Mouse (Mus musculus): ENCODE data around the gene Cartpt. TPM values are rescaled to one million over a fixed set of nuclear protein-coding genes. Genes with fewer than 3 reads are reported as not detected.
"Not testable (repeated sequence)": the region's sequence is repeated elsewhere in the genome, so short reads cannot be mapped to it uniquely, and the experiment has no call there.

Gene Cartpt
- total and polyA plus RNA-seq, 2 experiments from 2014 or later = 18.8 to 43.3 TPM

- no peaks in the 10 kb centered on the region for H3K9me3 ChIP-seq (ENCODE audit: low read length)
- no peak overlapping the region for H3K4me3 ChIP-seq (ENCODE audit: low read length)
- 75% methylated on average over 6 of the region's 6 CpGs for WGBS
- no peaks in the 10 kb centered on the region for H3K27me3 ChIP-seq (ENCODE audit: insufficient read depth, low read length)
- no peak for TF ChIP-seq CTCF (IDR thresholded peaks at IDR 0.05; ENCODE audit: low read depth)
- H3K4me2 ChIP-seq (ENCODE audit: low read depth, low read length) = no peak overlapping the region
- ATAC-seq (no peak), DNase-seq (ENCODE audit: low spot score) (no peak)
- no peak overlapping the region for H3K9ac ChIP-seq (replicated peaks; ENCODE audit: low read length)
- H3K4me1 ChIP-seq (ENCODE audit: insufficient read depth, low read length) = no peaks in the 10 kb centered on the region
- H3K27ac ChIP-seq = no peak overlapping the region
- H3K36me3 ChIP-seq (ENCODE audit: insufficient read depth, low read length) = no peaks in the 10 kb centered on the region
These were observed 15.3 kb downstream of the Cartpt start for GRCm38 (mm10) chr13:99885636-99886035.

DNA sequence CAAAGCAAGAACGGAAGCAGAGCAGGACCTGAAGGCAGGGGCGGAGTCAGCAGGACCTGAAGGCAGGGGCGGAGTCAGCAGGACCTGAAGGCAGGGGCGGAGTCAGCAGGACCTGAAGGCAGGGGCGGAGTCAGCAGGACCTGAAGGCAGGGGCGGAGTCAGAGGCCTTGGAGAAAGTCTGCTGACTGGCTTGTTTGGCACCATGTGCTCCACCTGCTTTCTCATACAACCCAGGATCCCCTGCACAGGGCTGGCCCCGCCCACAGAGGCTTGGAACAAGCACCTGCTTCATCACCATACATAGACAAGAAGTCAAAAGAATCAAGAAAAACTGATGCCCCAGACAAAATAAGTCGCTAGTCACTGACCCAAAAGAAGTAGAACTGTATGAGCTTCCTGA is 19.1 kb downstream of the Cartpt start:
- H3K27me3 ChIP-seq (ENCODE audit: insufficient read depth, low read length); H3K4me2 ChIP-seq (ENCODE audit: low read depth, low read length); H3K4me3 ChIP-seq (ENCODE audit: low read length); H3K4me1 ChIP-seq (ENCODE audit: insufficient read depth, low read length); H3K9me3 ChIP-seq (ENCODE audit: low read length); H3K9ac ChIP-seq (replicated peaks; ENCODE audit: low read length); ATAC-seq; H3K27ac ChIP-seq; H3K36me3 ChIP-seq (ENCODE audit: insufficient read depth, low read length); DNase-seq (ENCODE audit: low spot score): not testable (repeated sequence)
- 77% methylated on average over 8 of the region's 8 CpGs for WGBS

DNA sequence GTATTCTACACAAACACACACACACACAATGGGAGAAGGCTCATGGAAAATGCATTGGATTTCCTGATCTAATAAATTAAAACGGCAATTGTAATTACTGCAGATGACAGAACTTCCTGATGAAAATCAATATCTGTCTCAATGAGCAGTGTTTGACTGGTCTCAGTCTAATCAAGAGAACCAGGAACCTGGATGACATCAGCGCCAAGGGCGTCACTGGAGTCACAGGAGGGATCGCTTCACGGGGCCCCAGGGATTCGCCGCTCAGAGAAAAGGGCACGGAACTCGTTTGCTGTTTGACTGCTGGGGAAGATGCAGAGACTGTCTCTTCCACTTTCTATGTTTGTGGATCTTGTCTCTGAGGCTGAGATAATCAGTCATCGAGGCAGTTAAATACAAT is 21.2 kb downstream of the Cartpt start:
- no peak for TF ChIP-seq CTCF (IDR thresholded peaks at IDR 0.05; ENCODE audit: low read depth)
- Histone ChIP-seq H3K4me2 (ENCODE audit: low read depth, low read length) (no peak overlapping the region), H3K27ac (no peak overlapping the region), H3K4me1 (ENCODE audit: insufficient read depth, low read length) (no peaks in the 10 kb centered on the region), H3K9ac (replicated peaks; ENCODE audit: low read length) (no peak overlapping the region), H3K36me3 (ENCODE audit: insufficient read depth, low read length) (no peaks in the 10 kb centered on the region), H3K4me3 (ENCODE audit: low read length) (no peak overlapping the region), H3K27me3 (ENCODE audit: insufficient read depth, low read length) (no peaks in the 10 kb centered on the region), H3K9me3 (ENCODE audit: low read length) (no peaks in the 10 kb centered on the region)
- 61% methylated on average over 10 of the region's 10 CpGs for WGBS
- ATAC-seq = no peak
- DNase-seq (ENCODE audit: low spot score) = no peak

GRCm38 (mm10) chr13:99872059-99872458 is 28.8 kb downstream of the Cartpt start:
- H3K4me2 ChIP-seq (ENCODE audit: low read depth, low read length) = no peak overlapping the region
- H3K27ac ChIP-seq = no peak overlapping the region
- DNase-seq (ENCODE audit: low spot score) (no peak), ATAC-seq (no peak)
- no peaks in the 10 kb centered on the region for H3K9me3 ChIP-seq (ENCODE audit: low read length)
- no peak overlapping the region for H3K4me3 ChIP-seq (ENCODE audit: low read length)
- H3K27me3 ChIP-seq (ENCODE audit: insufficient read depth, low read length) = no peaks in the 10 kb centered on the region
- H3K4me1 ChIP-seq (ENCODE audit: insufficient read depth, low read length) = no peaks in the 10 kb centered on the region
- TF ChIP-seq CTCF (IDR thresholded peaks at IDR 0.05; ENCODE audit: low read depth) = peak; percentile 24
- H3K9ac ChIP-seq (replicated peaks; ENCODE audit: low read length) = no peak overlapping the region
- H3K36me3 ChIP-seq (ENCODE audit: insufficient read depth, low read length) = no peaks in the 10 kb centered on the region
- WGBS = 79% methylated on average over 1 of the region's 1 CpGs

GRCm38 (mm10) chr13:99868438-99868837 is 32.5 kb downstream of the Cartpt start:
- H3K27me3 ChIP-seq (ENCODE audit: insufficient read depth, low read length) = no peaks in the 10 kb centered on the region
- no peak overlapping the region for H3K4me2 ChIP-seq (ENCODE audit: low read depth, low read length)
- no peaks in the 10 kb centered on the region for H3K9me3 ChIP-seq (ENCODE audit: low read length)
- DNase-seq (ENCODE audit: low spot score) = no peak
- peak; percentile 15; the same call in 1 of the 2 replicates for TF ChIP-seq CTCF (IDR thresholded peaks at IDR 0.05; ENCODE audit: low read depth)
- no peak overlapping the region for H3K4me3 ChIP-seq (ENCODE audit: low read length)
- whole genome bisulfite sequencing = 92% methylated on average over 6 of the region's 6 CpGs
- H3K4me1 ChIP-seq (ENCODE audit: insufficient read depth, low read length) = no peaks in the 10 kb centered on the region
- no peaks in the 10 kb centered on the region for H3K36me3 ChIP-seq (ENCODE audit: insufficient read depth, low read length)
- H3K9ac ChIP-seq (replicated peaks; ENCODE audit: low read length) = no peak overlapping the region
- H3K27ac ChIP-seq = no peak overlapping the region
- ATAC-seq = no peak

DNA sequence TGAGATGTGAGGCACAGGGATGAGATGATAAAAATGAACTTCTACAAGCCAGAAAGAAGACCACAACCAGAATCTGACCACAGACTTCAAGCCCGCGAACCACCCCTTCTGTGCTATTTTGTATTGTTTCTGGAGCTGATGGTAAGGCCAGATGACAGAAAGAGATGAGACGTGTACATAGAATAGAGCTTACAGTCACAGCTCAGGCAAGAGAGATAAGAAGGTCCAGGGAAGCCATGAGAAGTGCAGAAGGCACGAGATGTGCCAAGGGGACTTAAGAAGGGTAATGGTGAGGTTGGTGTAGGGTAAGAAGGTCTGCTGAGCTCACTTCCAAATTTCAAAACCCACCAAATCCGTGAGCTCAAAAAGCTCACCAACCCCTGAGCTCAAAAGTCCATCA is 36.6 kb downstream of the Cartpt start:
- Histone ChIP-seq H3K9ac (replicated peaks; ENCODE audit: low read length) (no peak overlapping the region), H3K4me3 (ENCODE audit: low read length) (no peak overlapping the region), H3K4me1 (ENCODE audit: insufficient read depth, low read length) (no peaks in the 10 kb centered on the region), H3K27ac (no peak overlapping the region), H3K36me3 (ENCODE audit: insufficient read depth, low read length) (no peaks in the 10 kb centered on the region), H3K27me3 (ENCODE audit: insufficient read depth, low read length) (no peaks in the 10 kb centered on the region), H3K9me3 (ENCODE audit: low read length) (no peaks in the 10 kb centered on the region), H3K4me2 (ENCODE audit: low read depth, low read length) (no peak overlapping the region)
- no peak for TF ChIP-seq CTCF (IDR thresholded peaks at IDR 0.05; ENCODE audit: low read depth)
- ATAC-seq (no peak), DNase-seq (ENCODE audit: low spot score) (no peak)
- WGBS = 84% methylated on average over 5 of the region's 5 CpGs

DNA sequence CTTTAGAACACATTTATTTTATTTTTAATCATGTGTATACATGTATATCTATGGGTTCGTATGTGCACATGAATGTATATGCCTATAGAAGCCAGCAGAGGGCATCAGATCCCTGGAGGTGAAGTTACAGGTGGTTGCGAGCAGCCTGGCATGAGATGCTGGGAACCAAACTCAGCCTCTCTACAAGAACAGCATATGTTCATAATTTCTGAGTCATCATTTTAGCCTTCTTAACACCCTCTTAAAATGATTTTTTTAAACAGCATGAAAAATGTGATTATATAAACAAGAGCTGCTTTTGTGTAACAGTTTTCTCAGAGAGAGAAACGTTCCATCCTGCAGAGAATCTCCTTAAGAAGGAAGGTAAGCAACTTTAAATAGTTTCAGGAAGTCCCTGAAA is 40.2 kb downstream of the Cartpt start:
- Histone ChIP-seq H3K9me3 (ENCODE audit: low read length) (no peaks in the 10 kb centered on the region), H3K4me3 (ENCODE audit: low read length) (no peak overlapping the region), H3K36me3 (ENCODE audit: insufficient read depth, low read length) (no peaks in the 10 kb centered on the region), H3K27me3 (ENCODE audit: insufficient read depth, low read length) (no peaks in the 10 kb centered on the region), H3K27ac (no peak overlapping the region), H3K9ac (replicated peaks; ENCODE audit: low read length) (no peak overlapping the region), H3K4me1 (ENCODE audit: insufficient read depth, low read length) (no peaks in the 10 kb centered on the region), H3K4me2 (ENCODE audit: low read depth, low read length) (no peak overlapping the region)
- WGBS = 89% methylated on average over 3 of the region's 3 CpGs
- no peak for ATAC-seq
- TF ChIP-seq CTCF (IDR thresholded peaks at IDR 0.05; ENCODE audit: low read depth) = peak; percentile 14
- DNase-seq (ENCODE audit: low spot score) = no peak
